In the genomic region with DNA sequence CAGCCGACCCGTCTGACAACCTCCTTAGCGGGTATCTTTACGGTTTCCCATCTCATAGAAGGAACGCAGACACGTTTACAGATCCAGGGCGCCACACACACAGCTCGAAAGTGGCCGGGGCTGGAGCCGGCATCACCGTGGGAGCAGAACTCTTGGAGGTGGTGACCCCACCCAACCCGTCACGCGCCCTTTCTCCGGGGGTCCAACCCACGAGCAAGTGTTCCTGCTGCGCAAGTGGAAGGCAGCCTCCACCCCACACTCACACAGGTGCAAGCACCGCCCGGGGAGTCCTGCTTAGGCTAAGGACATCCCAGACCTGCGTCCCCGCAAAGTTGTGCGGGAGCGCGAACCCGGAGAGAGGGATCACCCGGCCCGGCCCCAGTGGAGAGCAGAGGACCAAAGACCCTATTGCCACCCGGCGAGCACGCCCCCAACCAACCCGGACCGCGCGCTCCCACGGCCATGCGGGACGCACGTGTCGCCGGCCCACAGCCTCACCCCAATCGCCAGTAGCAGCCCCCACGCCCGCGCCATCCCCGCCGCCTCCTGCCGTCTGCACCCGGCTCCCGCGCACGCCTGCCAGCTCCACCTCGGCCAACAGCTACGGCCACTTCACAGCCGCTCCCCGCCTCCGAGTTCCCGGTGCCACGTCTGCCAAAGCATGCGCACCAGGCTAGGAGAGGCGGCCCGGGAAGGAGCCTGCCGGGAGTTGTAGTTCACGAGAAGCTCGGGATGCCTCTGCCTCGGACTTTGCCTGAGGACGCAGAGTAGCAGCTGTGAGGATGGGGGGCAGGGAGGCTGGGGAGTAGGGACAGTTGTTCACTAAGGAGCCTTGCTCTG, we compare ENCODE assay signal across 8 mouse cellular contexts. TPM values are rescaled to one million over a fixed set of nuclear protein-coding genes. Genes with fewer than 3 reads are reported as not detected.
DNase-seq lines count a peak whose midpoint lies in the region; ATAC-seq and TF ChIP-seq lines count a peak whose summit lies in the region.

A gene (minus strand): TSS at position 643 of the 840 bp plus-strand sequence.

- TF ChIP-seq EP300 in liver, embryonic 14.5 days (IDR thresholded peaks at IDR 0.05; ENCODE audit: low read depth), result no peak

- H3K27ac ChIP-seq in forebrain, embryonic 15.5 days (replicated peaks), result no peak within 1 kb of the TSS
- H3K27ac ChIP-seq in liver, embryonic 14.5 days, result no peak within 1 kb of the TSS
- no peak within 1 kb of the TSS for H3K27ac ChIP-seq in neural tube, embryonic 13.5 days (replicated peaks)
- no peak within 1 kb of the TSS for H3K27ac ChIP-seq in thymus, adult 2 months (ENCODE audit: control insufficient read depth, insufficient read depth, low read length)

- under 1% methylated on average over 65 of the region's 66 CpGs for WGBS in forebrain, embryonic 15.5 days
- WGBS in liver, embryonic 14.5 days (ENCODE audit: insufficient replicate concordance), result under 1% methylated on average over 65 of the region's 66 CpGs
- under 1% methylated on average over 60 of the region's 66 CpGs for WGBS in neural tube, embryonic 13.5 days
- WGBS in thymus, adult 2 months, result under 1% methylated on average over 66 of the region's 66 CpGs

- peak within 1 kb of the TSS; percentile 90 for H3K4me3 ChIP-seq in E14TG2a.4 (replicated peaks; ENCODE audit: low read length)
- peak within 1 kb of the TSS; percentile 82 for H3K4me3 ChIP-seq in forebrain, embryonic 15.5 days
- H3K4me3 ChIP-seq in liver, embryonic 14.5 days (ENCODE audit: insufficient read depth in 1 of 2, low read depth in 2 of 2, low read length in 2 of 2), result peak within 1 kb of the TSS; percentile 51 to 63
- H3K4me3 ChIP-seq in neural tube, embryonic 13.5 days, result peak within 1 kb of the TSS; percentile 66
- H3K4me3 ChIP-seq in thymus, adult 2 months (ENCODE audit: control insufficient read depth, insufficient read depth, low read length), result peak within 1 kb of the TSS; percentile 43

- no peaks in the 10 kb centered on the region for H3K9me3 ChIP-seq in E14TG2a.4 (ENCODE audit: low read length)
- H3K9me3 ChIP-seq in forebrain, embryonic 15.5 days, result no peaks in the 10 kb centered on the region
- no peaks in the 10 kb centered on the region for H3K9me3 ChIP-seq in liver, embryonic 14.5 days (ENCODE audit: control insufficient read depth, low read length)
- no peaks in the 10 kb centered on the region for H3K9me3 ChIP-seq in neural tube, embryonic 13.5 days

- no peak for TF ChIP-seq POLR2A in thymus, adult 2 months (IDR thresholded peaks at IDR 0.05; ENCODE audit: control insufficient read depth, extremely low read depth, insufficient read depth, low read length, poor library complexity)

- H3K4me1 ChIP-seq in E14TG2a.4 (replicated peaks; ENCODE audit: low read depth, low read length), result peaks cover 44% of the 10 kb centered on the region
- peaks cover 18% of the 10 kb centered on the region for H3K4me1 ChIP-seq in forebrain, embryonic 15.5 days
- H3K4me1 ChIP-seq in liver, embryonic 14.5 days (replicated peaks; ENCODE audit: control insufficient read depth in 2 of 2, insufficient read depth in 2 of 2, low read length in 1 of 2), result peaks cover 0 to 6% of the 10 kb centered on the region in 2 experiments; a peak in 2 of 4 replicates
- H3K4me1 ChIP-seq in neural tube, embryonic 13.5 days (replicated peaks), result peaks cover 31% of the 10 kb centered on the region
- peaks cover 8% of the 10 kb centered on the region for H3K4me1 ChIP-seq in thymus, adult 2 months (replicated peaks; ENCODE audit: control insufficient read depth, insufficient read depth, low read length)

- H3K9ac ChIP-seq in forebrain, embryonic 15.5 days (replicated peaks), result peak within 1 kb of the TSS; percentile 61
- no peak within 1 kb of the TSS; the same call in 1 of the 2 replicates for H3K9ac ChIP-seq in liver, embryonic 14.5 days (replicated peaks)
- peak within 1 kb of the TSS; percentile 79 for H3K9ac ChIP-seq in neural tube, embryonic 13.5 days

- intact Hi-C loops in heart, postnatal 10 days (cut with DNase I), result loop anchor here (5.0 kb wide), 1 partner anchor 128 kb away; a partner anchor contains a TSS

- no peak for TF ChIP-seq CTCF in E14TG2a.4 (conservative IDR thresholded peaks at IDR 0.05; ENCODE audit: low read length)
- no peak for TF ChIP-seq CTCF in liver, embryonic 14.5 days (IDR thresholded peaks at IDR 0.05; ENCODE audit: low read depth)
- TF ChIP-seq CTCF in thymus, adult 2 months (IDR thresholded peaks at IDR 0.05; ENCODE audit: borderline replicate concordance, control insufficient read depth, extremely low read depth, insufficient read depth, low read length, poor library complexity), result no peak

- H3K36me3 ChIP-seq in E14TG2a.4 (ENCODE audit: insufficient read depth, low read length), result no peaks in the 10 kb centered on the region
- no peaks in the 10 kb centered on the region for H3K36me3 ChIP-seq in forebrain, embryonic 15.5 days
- H3K36me3 ChIP-seq in liver, embryonic 14.5 days (replicated peaks; ENCODE audit: control insufficient read depth, insufficient read depth, low read depth), result no peaks in the 10 kb centered on the region
- H3K36me3 ChIP-seq in neural tube, embryonic 13.5 days, result no peaks in the 10 kb centered on the region
- H3K36me3 ChIP-seq in thymus, adult 2 months (ENCODE audit: control insufficient read depth, insufficient read depth, low read length), result no peaks in the 10 kb centered on the region

- peaks cover 33% of the 10 kb centered on the region for H3K27me3 ChIP-seq in E14TG2a.4 (ENCODE audit: insufficient read depth, low read length)
- no peaks in the 10 kb centered on the region for H3K27me3 ChIP-seq in forebrain, embryonic 15.5 days
- H3K27me3 ChIP-seq in liver, embryonic 14.5 days (ENCODE audit: control insufficient read depth, insufficient read depth, low read length), result peaks cover 6% of the 10 kb centered on the region
- no peaks in the 10 kb centered on the region; the same call in 1 of the 2 replicates for H3K27me3 ChIP-seq in neural tube, embryonic 13.5 days
- peaks cover 6% of the 10 kb centered on the region; the same call in 1 of the 2 replicates for H3K27me3 ChIP-seq in thymus, adult 2 months (ENCODE audit: control insufficient read depth, insufficient read depth, low read length)

- peak within 1 kb of the TSS; percentile 96 for H3K4me2 ChIP-seq in forebrain, embryonic 15.5 days (replicated peaks)
- H3K4me2 ChIP-seq in liver, embryonic 14.5 days (ENCODE audit: low read depth), result peak within 1 kb of the TSS; percentile 64
- H3K4me2 ChIP-seq in neural tube, embryonic 13.5 days, result peak within 1 kb of the TSS; percentile 98

- DNase-seq in heart, postnatal 10 days, result peak; percentile 92 to 93
- DNase-seq in kidney, postnatal 4 days, result peak; percentile 90 to 93
- peak; percentile 46 to 59 (median 53) for DNase-seq in liver, embryonic 14.5 days (ENCODE audit: low read depth in 3 of 3, low spot score in 3 of 3)
- peak; percentile 20 for DNase-seq in thymus, adult 2 months

- peak; percentile 99 for ATAC-seq in cerebellum, adult (ENCODE audit: insufficient number of reproducible peaks, low FRiP score, low TSS enrichment)
- ATAC-seq in forebrain, embryonic 15.5 days (replicated peaks), result peak; percentile 96
- peak; percentile 72 for ATAC-seq in liver, embryonic 14.5 days (ENCODE audit: insufficient read depth)
- peak; percentile 94 for ATAC-seq in neural tube, embryonic 13.5 days (ENCODE audit: low read depth)

RNA-seq across cellular contexts. Expression of the gene that starts here (rescaled TPM):
- 8.9 and 10.4 TPM in 2 replicates for polyA plus RNA-seq in forebrain, embryonic 15.5 days (2015; fragmentation: Nextera tagmentation; extraction: Ambion mirVana)
- 10 to 100 TPM in 1 of 2 experiments, 1 to 10 TPM in 1; 8.6 to 11.5 TPM for total RNA-seq in heart, postnatal 10 days (2021)
- 23.2 and 32.9 TPM in 2 replicates for polyA plus RNA-seq in liver, embryonic 14.5 days (2012; rRNA removed)
- polyA plus RNA-seq in liver, embryonic 14.5 days (2014; fragmentation: Nextera tagmentation; extraction: Ambion mirVana), result 25.8 and 27.0 TPM in 2 replicates
- polyA plus RNA-seq in neural tube, embryonic 13.5 days (2015; fragmentation: Nextera tagmentation; extraction: Ambion mirVana), result 20.3 and 22.7 TPM in 2 replicates
- 2.2 and 2.4 TPM in 2 replicates for polyA plus RNA-seq in thymus, adult 2 months (2012; rRNA removed)

Comparison
In these comparisons a context has a peak if more than half of its experiments do, and no peak if none do; other contexts are left out.
1. DNase-seq: peak in every context shown above with its lines; median percentile 92 in heart, postnatal 10 days; 92 in kidney, postnatal 4 days; 53 in liver, embryonic 14.5 days; 20 in thymus, adult 2 months.